ENCODE assay signal across 8 mouse cellular contexts in the genomic region with DNA sequence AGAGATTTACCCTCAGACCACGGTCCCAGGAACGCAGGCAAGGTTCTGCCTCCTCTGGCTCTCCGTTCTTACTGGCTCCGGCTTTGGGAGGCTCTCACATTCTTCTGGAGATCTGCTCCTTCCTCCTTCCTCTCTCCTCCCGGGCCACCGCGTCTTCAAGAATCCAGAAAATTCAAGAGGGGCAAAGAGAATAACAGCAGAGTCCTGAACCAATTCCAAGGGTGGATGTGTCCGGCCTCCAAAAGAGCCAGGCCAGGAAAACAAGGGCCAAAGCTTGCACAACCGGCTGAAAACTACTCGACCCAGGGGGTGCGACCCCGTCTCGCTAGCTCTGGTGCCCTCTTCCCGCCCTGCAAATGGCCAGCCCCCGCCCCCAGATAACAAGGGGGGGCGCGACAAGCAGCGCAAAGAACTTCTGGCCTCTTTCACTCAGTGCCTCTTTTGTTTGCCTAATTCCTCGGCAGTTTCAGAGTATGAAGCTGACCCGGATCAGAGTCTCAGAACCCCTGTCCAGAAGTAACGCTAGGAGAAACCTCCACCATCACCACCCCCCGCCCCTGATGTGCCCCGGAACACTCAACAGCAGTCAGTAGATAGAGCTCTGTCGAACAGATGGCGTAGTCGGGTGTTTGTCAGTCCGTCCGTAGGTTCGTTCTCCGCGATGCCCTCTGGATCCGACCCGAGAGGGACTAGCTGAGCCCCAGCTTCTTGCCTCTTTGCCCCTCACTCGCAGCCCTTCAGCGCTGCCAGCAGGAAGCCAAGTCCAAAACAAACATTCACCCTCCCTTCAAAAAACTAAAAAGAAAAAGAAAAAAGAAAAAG. TPM values are rescaled to one million over a fixed set of nuclear protein-coding genes. Genes with fewer than 3 reads are reported as not detected.
DNase-seq lines count a peak whose midpoint lies in the region; ATAC-seq lines count a peak whose summit lies in the region.

No protein-coding gene starts in this region.

- peaks cover 19% of the 10 kb centered on the region for H3K4me1 ChIP-seq in forebrain, embryonic 14.5 days (ENCODE audit: control insufficient read depth, insufficient read depth, low read length)
- H3K4me1 ChIP-seq in hindbrain, embryonic 13.5 days (replicated peaks): peaks cover 58% of the 10 kb centered on the region
- H3K4me1 ChIP-seq in midbrain, embryonic 15.5 days: peaks cover 36% of the 10 kb centered on the region

- no peaks in the 10 kb centered on the region for H3K27me3 ChIP-seq in forebrain, embryonic 14.5 days (replicated peaks; ENCODE audit: control insufficient read depth, insufficient read depth, low read length)
- peaks cover 28% of the 10 kb centered on the region for H3K27me3 ChIP-seq in hindbrain, embryonic 13.5 days
- peaks cover 5% of the 10 kb centered on the region for H3K27me3 ChIP-seq in midbrain, embryonic 15.5 days (replicated peaks)

- peak overlapping the region; percentile 60 for H3K4me3 ChIP-seq in forebrain, embryonic 14.5 days (ENCODE audit: low read depth, low read length)
- H3K4me3 ChIP-seq in hindbrain, embryonic 13.5 days: peak overlapping the region; percentile 56
- H3K4me3 ChIP-seq in midbrain, embryonic 15.5 days: peak overlapping the region; percentile 70

- no peaks in the 10 kb centered on the region for H3K36me3 ChIP-seq in forebrain, embryonic 14.5 days (ENCODE audit: control insufficient read depth, insufficient read depth, low read length)
- no peaks in the 10 kb centered on the region for H3K36me3 ChIP-seq in hindbrain, embryonic 13.5 days
- no peaks in the 10 kb centered on the region for H3K36me3 ChIP-seq in midbrain, embryonic 15.5 days (replicated peaks)

- H3K9me3 ChIP-seq in forebrain, embryonic 14.5 days (replicated peaks; ENCODE audit: control insufficient read depth, low read length): no peaks in the 10 kb centered on the region
- H3K9me3 ChIP-seq in hindbrain, embryonic 13.5 days: no peaks in the 10 kb centered on the region
- H3K9me3 ChIP-seq in midbrain, embryonic 15.5 days: no peaks in the 10 kb centered on the region

- peak overlapping the region; percentile 30; the same call in 1 of the 2 replicates for H3K27ac ChIP-seq in forebrain, embryonic 14.5 days (ENCODE audit: low read depth, low read length)
- peak overlapping the region; percentile 83 for H3K27ac ChIP-seq in hindbrain, embryonic 13.5 days
- H3K27ac ChIP-seq in midbrain, embryonic 15.5 days: peak overlapping the region; percentile 71

- peak; percentile 24 for DNase-seq in A20 (ENCODE audit: low read depth, low spot score)
- peak; percentile 77 for DNase-seq in adipocyte (ENCODE audit: low spot score)
- peak; percentile 24 for DNase-seq in forebrain, embryonic 14.5 days (ENCODE audit: low spot score)
- peak; percentile 25 for DNase-seq in liver
- DNase-seq in thymus, postnatal 14 days: peak; percentile 41
- no peak for DNase-seq in layer of hippocampus, adult 9-11 months

- H3K4me2 ChIP-seq in forebrain, embryonic 14.5 days (ENCODE audit: low read length): peak overlapping the region; percentile 63
- peak overlapping the region; percentile 85 for H3K4me2 ChIP-seq in hindbrain, embryonic 13.5 days
- H3K4me2 ChIP-seq in midbrain, embryonic 15.5 days: peak overlapping the region; percentile 99

- 1% methylated on average over 35 of the region's 35 CpGs for WGBS in forebrain, embryonic 14.5 days
- under 1% methylated on average over 35 of the region's 35 CpGs for WGBS in hindbrain, embryonic 13.5 days
- under 1% methylated on average over 35 of the region's 35 CpGs for WGBS in midbrain, embryonic 15.5 days

- peak overlapping the region; percentile 54 for H3K9ac ChIP-seq in forebrain, embryonic 14.5 days (ENCODE audit: low read length)
- peak overlapping the region; percentile 74 for H3K9ac ChIP-seq in hindbrain, embryonic 13.5 days
- peak overlapping the region; percentile 61 for H3K9ac ChIP-seq in midbrain, embryonic 15.5 days

- peak; percentile 30 for ATAC-seq in forebrain, embryonic 14.5 days
- no peak for ATAC-seq in hindbrain, embryonic 13.5 days (ENCODE audit: low FRiP score)
- ATAC-seq in midbrain, embryonic 15.5 days (replicated peaks): peak; percentile 38; the same call in 1 of the 2 replicates

RNA-seq across cellular contexts. Expression of a gene that starts 0.8 kb away (rescaled TPM):
- 1.7 and 1.9 TPM in 2 replicates for polyA plus RNA-seq in forebrain, embryonic 14.5 days (2014; fragmentation: Nextera tagmentation; extraction: Ambion mirVana)
- 2.9 and 3.7 TPM in 2 replicates for polyA plus RNA-seq in hindbrain, embryonic 13.5 days (2015; fragmentation: Nextera tagmentation; extraction: Ambion mirVana)
- 3.0 TPM in 2 replicates for polyA plus RNA-seq in midbrain, embryonic 15.5 days (2015; fragmentation: Nextera tagmentation; extraction: Ambion mirVana)

RNA-seq across cellular contexts. Expression of a gene that starts 9.9 kb away (rescaled TPM):
- 91.1 and 100 TPM in 2 replicates for polyA plus RNA-seq in forebrain, embryonic 14.5 days (2014; fragmentation: Nextera tagmentation; extraction: Ambion mirVana)
- polyA plus RNA-seq in hindbrain, embryonic 13.5 days (2015; fragmentation: Nextera tagmentation; extraction: Ambion mirVana): 74.5 and 74.8 TPM in 2 replicates
- polyA plus RNA-seq in midbrain, embryonic 15.5 days (2015; fragmentation: Nextera tagmentation; extraction: Ambion mirVana): 62.8 and 64.4 TPM in 2 replicates

RNA-seq across cellular contexts. Expression of a gene that starts 23.3 kb away (rescaled TPM):
- polyA plus RNA-seq in forebrain, embryonic 14.5 days (2014; fragmentation: Nextera tagmentation; extraction: Ambion mirVana): 27.4 and 29.1 TPM in 2 replicates
- 28.5 and 31.5 TPM in 2 replicates for polyA plus RNA-seq in hindbrain, embryonic 13.5 days (2015; fragmentation: Nextera tagmentation; extraction: Ambion mirVana)
- 29.8 and 33.0 TPM in 2 replicates for polyA plus RNA-seq in midbrain, embryonic 15.5 days (2015; fragmentation: Nextera tagmentation; extraction: Ambion mirVana)

Comparison
In these comparisons a context has a peak if more than half of its experiments do, and no peak if none do; other contexts are left out.
1. H3K27ac ChIP-seq: peak in every context shown above with its lines; median percentile 83 in hindbrain, embryonic 13.5 days; 71 in midbrain, embryonic 15.5 days; 30 in forebrain, embryonic 14.5 days.